Mouse (Mus musculus): ENCODE data around the gene S1pr3. TPM values are rescaled to one million over a fixed set of nuclear protein-coding genes. Genes with fewer than 3 reads are reported as not detected.

Gene S1pr3
- polyA plus RNA-seq, 1 experiment from 2014 or later, result 7.2 TPM

DNA sequence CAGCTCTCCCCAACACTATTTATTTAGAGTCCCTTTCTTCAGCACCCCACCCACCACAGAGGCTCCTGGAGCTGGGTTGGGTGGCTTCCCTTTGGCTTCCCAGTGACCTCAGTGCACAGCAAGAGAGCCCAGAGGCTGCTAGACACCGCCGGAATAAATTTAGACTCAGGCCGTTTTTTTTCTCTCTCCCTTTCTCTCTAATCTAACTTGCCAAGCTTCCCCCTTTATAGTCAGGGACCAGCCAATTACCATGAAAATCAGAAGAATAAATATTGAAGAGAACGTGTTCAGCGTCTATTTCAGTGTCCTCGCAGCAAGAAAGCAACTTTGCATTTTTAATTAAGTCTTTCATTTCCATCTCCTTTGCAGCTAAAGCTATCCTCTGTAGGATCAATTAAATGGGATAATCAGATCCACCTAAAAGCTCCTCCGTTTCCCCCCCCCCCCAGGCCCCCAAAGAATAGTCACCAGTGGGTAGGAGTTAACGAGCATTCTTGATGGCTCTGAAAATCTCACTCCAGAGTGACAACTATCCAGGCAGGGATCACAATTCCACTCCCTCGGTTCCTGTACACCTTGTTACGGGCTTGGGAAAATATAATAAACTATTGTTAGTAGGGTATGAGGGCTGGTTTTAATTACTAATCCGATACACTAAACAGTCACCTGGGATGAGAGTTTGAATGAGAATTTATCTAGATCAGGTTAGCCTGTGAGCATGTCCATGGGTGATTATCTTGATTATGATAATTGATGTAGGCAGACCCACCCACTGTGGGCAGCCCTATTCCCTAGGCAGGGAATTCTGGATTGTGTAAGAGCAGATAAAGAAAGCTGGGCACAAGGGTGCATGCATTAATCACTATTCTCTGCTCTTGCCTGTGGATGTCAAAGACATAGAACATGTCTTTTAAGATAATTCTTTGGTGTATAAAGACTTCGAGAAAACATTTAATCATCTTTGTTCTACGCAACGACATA, 29.0 kb downstream of the S1pr3 start:
- ATAC-seq (ENCODE audit: low FRiP score, low TSS enrichment), result no peak
- WGBS, result 85% methylated on average over 14 of the region's 14 CpGs

DNA sequence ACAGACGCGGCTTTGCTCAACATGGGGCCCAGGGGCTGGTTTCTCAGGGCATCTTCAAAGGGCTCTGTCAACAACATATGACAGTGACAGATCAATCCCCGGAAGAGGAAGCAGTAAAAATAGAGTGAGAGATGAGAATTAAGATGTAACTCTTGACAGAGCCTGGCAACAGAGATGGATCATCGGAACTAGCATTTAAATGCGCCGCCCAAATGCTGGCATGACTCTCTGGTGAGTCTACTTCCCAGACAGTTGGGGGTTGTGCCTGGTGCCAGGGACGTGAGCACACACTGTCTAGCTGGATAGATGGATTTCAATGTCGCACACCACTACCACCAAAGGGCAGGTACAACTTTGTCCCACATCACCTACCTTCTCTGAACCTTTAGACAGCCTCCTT, 34.5 kb downstream of the S1pr3 start:
- TF ChIP-seq CTCF (IDR thresholded peaks at IDR 0.05; ENCODE audit: low read depth) (no peak), EP300 (optimal IDR thresholded peaks at IDR 0.05) (no peak)
- no peak overlapping the region for H3K4me3 ChIP-seq (ENCODE audit: low read depth, low read length)
- ATAC-seq (ENCODE audit: low FRiP score, low TSS enrichment) (no peak), DNase-seq (ENCODE audit: low spot score) (no peak)
- H3K4me1 ChIP-seq (replicated peaks; ENCODE audit: control insufficient read depth, insufficient read depth), result no peaks in the 10 kb centered on the region
- no peak overlapping the region for H3K9ac ChIP-seq (ENCODE audit: low read length)
- H3K9me3 ChIP-seq (ENCODE audit: control insufficient read depth, low read length), result no peaks in the 10 kb centered on the region
- WGBS, result 74% methylated on average over 8 of the region's 8 CpGs
- H3K27ac ChIP-seq (replicated peaks), result no peak overlapping the region
- no peaks in the 10 kb centered on the region for H3K36me3 ChIP-seq (ENCODE audit: control insufficient read depth, insufficient read depth, low read length)
- H3K27me3 ChIP-seq (ENCODE audit: control insufficient read depth, insufficient read depth, low read length), result no peaks in the 10 kb centered on the region
- no peak overlapping the region for H3K4me2 ChIP-seq (replicated peaks; ENCODE audit: low read depth)

More for the DNA sequence above, 29.0 kb downstream of the S1pr3 start:
- Histone ChIP-seq H3K27ac (replicated peaks) (no peak overlapping the region), H3K27me3 (ENCODE audit: control insufficient read depth, insufficient read depth, low read length) (no peaks in the 10 kb centered on the region), H3K36me3 (ENCODE audit: control insufficient read depth, insufficient read depth, low read length) (no peaks in the 10 kb centered on the region), H3K9me3 (ENCODE audit: control insufficient read depth, low read length) (no peaks in the 10 kb centered on the region), H3K9ac (ENCODE audit: low read length) (no peak overlapping the region), H3K4me3 (ENCODE audit: low read depth, low read length) (no peak overlapping the region), H3K4me1 (replicated peaks; ENCODE audit: control insufficient read depth, insufficient read depth) (no peaks in the 10 kb centered on the region), H3K4me2 (replicated peaks; ENCODE audit: low read depth) (no peak overlapping the region)
- DNase-seq (ENCODE audit: low spot score), result no peak
- TF ChIP-seq CTCF (IDR thresholded peaks at IDR 0.05; ENCODE audit: low read depth), result no peak
- TF ChIP-seq EP300 (optimal IDR thresholded peaks at IDR 0.05), result no peak

DNA sequence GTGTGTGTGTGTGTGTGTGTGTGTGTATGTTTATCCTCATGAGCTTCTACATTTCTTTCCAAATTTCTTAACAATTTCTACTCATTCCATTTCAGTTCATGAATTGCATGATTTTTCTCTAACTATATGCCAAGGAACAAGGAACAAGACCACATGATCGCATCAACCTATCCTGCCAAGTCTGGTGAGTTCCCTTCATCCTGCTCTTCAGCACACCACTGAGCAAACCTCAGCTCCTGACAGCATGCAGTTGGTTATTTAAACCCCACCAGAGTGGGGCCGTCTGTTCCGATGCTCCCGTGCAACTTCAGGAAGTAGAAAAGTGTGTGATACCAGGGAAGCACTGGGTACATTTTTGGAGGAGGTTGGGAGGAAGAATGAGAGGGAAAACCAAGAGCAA, 38.1 kb downstream of the S1pr3 start:
- no peak overlapping the region for H3K4me2 ChIP-seq (replicated peaks; ENCODE audit: low read depth)

DNA sequence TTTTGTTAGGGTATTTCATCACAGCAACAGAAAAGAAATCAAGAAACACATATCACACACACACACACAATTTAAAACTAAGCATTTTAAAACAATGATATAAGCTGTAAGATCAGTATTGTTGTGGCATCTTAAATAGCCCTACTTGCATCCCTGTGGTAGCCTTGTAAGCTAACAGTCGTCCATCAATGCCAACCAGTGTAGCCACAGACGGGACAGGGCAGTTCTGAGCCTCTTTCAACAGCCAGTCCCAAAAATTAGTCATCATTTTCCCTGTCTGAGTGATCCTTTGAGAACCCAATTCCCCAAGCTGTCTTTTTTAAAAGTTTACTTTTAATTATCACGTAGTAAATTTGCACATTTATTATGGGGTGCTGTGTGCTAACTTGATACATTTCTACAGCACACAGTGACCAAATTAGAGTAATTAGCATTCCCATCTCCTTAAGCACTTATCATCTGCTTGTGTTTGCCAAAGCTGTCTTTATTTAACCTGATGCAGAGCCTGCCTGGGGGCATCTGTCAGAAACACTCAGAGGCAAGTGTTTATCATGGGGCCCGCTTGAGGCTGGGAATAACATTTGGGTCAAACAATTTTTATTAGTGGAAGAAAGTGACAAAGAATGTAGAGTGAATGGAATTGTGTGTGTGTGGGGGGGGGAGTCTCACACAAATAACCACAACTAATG, 47.9 kb downstream of the S1pr3 start:
- TF ChIP-seq CTCF (IDR thresholded peaks at IDR 0.05; ENCODE audit: low read depth), result no peak
- no peak overlapping the region for H3K27ac ChIP-seq (replicated peaks)
- no peak overlapping the region for H3K4me3 ChIP-seq (ENCODE audit: low read depth, low read length)
- no peaks in the 10 kb centered on the region for H3K9me3 ChIP-seq (ENCODE audit: control insufficient read depth, low read length)
- no peaks in the 10 kb centered on the region for H3K27me3 ChIP-seq (ENCODE audit: control insufficient read depth, insufficient read depth, low read length)
- DNase-seq (ENCODE audit: low spot score), result no peak
- H3K9ac ChIP-seq (ENCODE audit: low read length), result no peak overlapping the region
- H3K4me1 ChIP-seq (replicated peaks; ENCODE audit: control insufficient read depth, insufficient read depth), result no peaks in the 10 kb centered on the region
- H3K4me2 ChIP-seq (replicated peaks; ENCODE audit: low read depth), result no peak overlapping the region
- WGBS, result 22% methylated on average over 4 of the region's 4 CpGs
- no peaks in the 10 kb centered on the region for H3K36me3 ChIP-seq (ENCODE audit: control insufficient read depth, insufficient read depth, low read length)
- no peak for ATAC-seq (ENCODE audit: low FRiP score, low TSS enrichment)

More for the DNA sequence above, 38.1 kb downstream of the S1pr3 start:
- no peaks in the 10 kb centered on the region for H3K36me3 ChIP-seq (ENCODE audit: control insufficient read depth, insufficient read depth, low read length)
- TF ChIP-seq EP300 (optimal IDR thresholded peaks at IDR 0.05), result no peak
- TF ChIP-seq CTCF (IDR thresholded peaks at IDR 0.05; ENCODE audit: low read depth), result no peak
- no peaks in the 10 kb centered on the region for H3K9me3 ChIP-seq (ENCODE audit: control insufficient read depth, low read length)
- WGBS, result 58% methylated on average over 4 of the region's 4 CpGs
- DNase-seq (ENCODE audit: low spot score) (no peak), ATAC-seq (ENCODE audit: low FRiP score, low TSS enrichment) (no peak)
- H3K9ac ChIP-seq (ENCODE audit: low read length), result no peak overlapping the region
- no peak overlapping the region for H3K4me3 ChIP-seq (ENCODE audit: low read depth, low read length)
- H3K4me1 ChIP-seq (replicated peaks; ENCODE audit: control insufficient read depth, insufficient read depth), result no peaks in the 10 kb centered on the region
- H3K27ac ChIP-seq (replicated peaks), result no peak overlapping the region
- H3K27me3 ChIP-seq (ENCODE audit: control insufficient read depth, insufficient read depth, low read length), result no peaks in the 10 kb centered on the region

DNA sequence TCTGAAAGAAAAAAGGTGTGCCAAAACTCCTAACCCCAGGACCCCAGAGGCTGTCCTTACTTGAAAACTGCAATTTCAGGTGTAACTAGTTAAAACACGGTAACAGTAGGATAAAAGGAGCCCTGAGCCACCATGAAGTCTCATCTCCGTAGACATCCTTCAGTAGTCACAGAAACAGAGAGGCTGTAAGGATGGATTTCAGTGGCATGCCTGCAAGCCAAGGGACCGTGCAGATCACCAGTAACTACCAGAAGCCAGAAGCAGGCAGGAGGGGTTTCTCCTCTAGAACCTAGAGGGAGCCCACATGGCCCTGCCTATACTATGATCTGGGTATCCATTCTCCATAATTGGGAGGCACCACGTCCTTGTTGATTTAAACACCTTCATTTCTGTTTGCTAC, 55.9 kb downstream of the S1pr3 start:
- 60% methylated on average over 4 of the region's 4 CpGs for WGBS
- Histone ChIP-seq H3K36me3 (ENCODE audit: control insufficient read depth, insufficient read depth, low read length) (no peaks in the 10 kb centered on the region), H3K9me3 (ENCODE audit: control insufficient read depth, low read length) (no peaks in the 10 kb centered on the region), H3K4me1 (replicated peaks; ENCODE audit: control insufficient read depth, insufficient read depth) (no peaks in the 10 kb centered on the region), H3K9ac (ENCODE audit: low read length) (no peak overlapping the region), H3K27me3 (ENCODE audit: control insufficient read depth, insufficient read depth, low read length) (no peaks in the 10 kb centered on the region), H3K27ac (replicated peaks) (no peak overlapping the region), H3K4me3 (ENCODE audit: low read depth, low read length) (no peak overlapping the region), H3K4me2 (replicated peaks; ENCODE audit: low read depth) (no peak overlapping the region)
- DNase-seq (ENCODE audit: low spot score), result no peak
- ATAC-seq (ENCODE audit: low FRiP score, low TSS enrichment), result no peak
- no peak for TF ChIP-seq EP300 (optimal IDR thresholded peaks at IDR 0.05)
- TF ChIP-seq CTCF (IDR thresholded peaks at IDR 0.05; ENCODE audit: low read depth), result no peak

All from stomach, postnatal 0 days (tissue).